Mouse (Mus musculus) brain, embryonic 18.5 days (tissue): Measurements from ENCODE around the gene Gm5447.

Experiments
- DNase-seq: peaks from one replicate; pipeline ENCODE4 v3.0.0-alpha.2; 2012; ENCODE audit warnings: low read depth, low spot score

Gene Gm5447

GRCm38 (mm10) chr13:30985598-30986466 is 11.8 kb downstream of the Gm5447 start:
- DNase-seq = no peak

GRCm38 (mm10) chr13:30986934-30987455 is 13.0 kb downstream of the Gm5447 start:
- DNase-seq = no peak

DNA sequence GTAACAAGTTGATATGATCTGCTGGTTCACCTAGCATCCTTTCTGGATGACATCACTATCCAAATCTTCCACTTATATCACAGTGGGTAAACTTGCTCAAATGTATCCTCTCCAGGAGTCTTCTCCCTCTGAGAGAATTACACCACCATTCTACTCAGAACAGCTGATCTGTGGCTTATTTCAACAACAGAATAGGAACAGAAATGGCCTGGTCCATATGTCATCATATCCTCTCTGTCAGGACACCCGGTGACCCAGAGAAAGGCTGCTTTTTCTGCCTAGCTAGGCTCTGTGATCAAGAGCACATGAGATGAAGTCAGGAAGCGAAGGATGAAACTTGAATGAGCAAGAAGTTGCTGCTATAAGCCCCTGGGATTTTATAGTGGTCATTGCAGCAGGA is 13.7 kb downstream of the Gm5447 start:
- DNase-seq = no peak

DNA sequence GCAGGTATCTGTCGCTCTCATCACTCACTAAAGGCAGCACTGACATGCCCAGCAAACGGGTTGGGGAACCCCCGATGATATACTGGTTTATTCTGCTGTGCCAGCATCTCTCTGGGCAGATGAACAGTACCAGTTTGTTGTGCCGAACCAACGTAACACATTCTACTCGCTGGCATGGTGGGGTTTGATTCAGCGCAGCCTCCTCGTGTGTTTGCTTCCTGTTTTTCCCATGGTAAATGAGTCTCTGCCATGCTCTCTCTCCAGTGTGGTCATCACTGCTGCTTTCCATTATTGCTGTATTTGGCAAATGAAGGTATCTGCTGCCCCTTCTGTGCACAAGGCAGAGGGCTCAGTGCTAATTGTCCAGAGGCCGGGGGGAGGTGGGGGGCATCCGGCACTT is 15.7 kb downstream of the Gm5447 start:
- no peak for DNase-seq

DNA sequence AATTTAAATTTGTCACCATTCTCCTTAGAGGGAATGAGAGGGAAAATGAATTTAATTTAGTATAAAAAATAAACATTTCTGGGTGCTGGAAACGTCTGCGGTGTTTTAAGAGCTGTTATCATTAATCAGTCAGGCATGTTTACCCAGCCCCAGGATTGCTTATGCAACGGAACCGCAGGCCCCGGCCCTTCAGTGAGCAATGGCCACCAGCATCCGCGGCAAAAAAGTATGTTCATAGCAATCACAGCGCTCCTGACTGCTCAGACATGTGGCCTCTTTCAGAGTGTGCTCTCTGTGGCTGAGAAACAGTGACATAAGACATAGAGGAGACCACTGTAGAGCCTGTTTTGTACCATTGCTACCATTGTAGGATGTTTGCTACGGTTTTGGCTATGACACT is 16.2 kb downstream of the Gm5447 start:
- no peak for DNase-seq

GRCm38 (mm10) chr13:30993819-30994218 is 19.8 kb downstream of the Gm5447 start:
- DNase-seq = peak; percentile 54

DNA sequence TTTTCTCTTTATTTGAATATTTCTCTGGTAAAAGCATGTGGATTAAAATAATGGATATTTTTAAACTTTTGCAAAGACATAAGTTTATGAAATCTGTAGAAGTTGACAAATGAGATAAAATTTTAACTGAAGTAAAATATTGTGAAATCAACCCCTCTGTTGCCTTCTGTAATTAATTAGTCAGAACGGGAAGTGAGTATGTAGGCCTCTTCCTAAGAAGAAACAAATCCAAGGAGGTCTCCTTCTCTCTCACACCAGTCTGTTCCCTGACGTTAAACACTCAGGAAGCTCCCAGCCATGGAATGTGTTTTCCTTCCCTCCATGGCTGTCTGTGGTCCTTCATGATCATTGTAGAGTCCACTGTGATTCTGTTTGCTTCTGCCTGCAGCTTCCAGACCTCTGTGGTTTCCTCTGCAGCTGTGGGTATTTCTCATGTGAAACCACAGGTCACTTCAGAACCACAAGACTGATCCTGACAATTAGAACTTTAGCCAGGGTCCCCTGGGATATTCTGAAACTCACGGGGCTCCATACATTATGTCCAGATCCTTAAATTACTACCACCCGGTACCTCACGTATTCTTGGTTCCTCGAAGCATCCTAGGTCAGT is 20.4 kb downstream of the Gm5447 start:
- DNase-seq = no peak

GRCm38 (mm10) chr13:30997526-30998253 is 23.7 kb downstream of the Gm5447 start:
- peak; percentile 49 for DNase-seq

DNA sequence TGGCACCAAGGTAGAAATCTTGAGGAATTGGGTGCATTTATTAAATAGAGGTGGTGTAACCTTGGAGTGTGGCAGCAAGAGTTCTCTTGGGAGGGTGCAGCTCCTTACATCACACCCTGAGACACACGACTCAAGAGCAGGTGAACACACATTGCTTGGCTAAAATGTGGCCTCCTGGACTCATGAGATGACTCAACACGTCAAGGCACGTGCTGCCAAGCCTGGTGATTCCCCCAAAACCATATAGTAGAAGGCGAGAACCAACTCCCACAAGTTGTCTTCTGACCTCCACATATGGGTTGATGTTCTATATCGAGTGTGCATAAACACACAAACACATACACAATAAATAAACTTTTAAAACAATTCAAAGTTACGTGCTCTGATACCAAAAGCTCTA is 25.8 kb downstream of the Gm5447 start:
- DNase-seq = no peak

DNA sequence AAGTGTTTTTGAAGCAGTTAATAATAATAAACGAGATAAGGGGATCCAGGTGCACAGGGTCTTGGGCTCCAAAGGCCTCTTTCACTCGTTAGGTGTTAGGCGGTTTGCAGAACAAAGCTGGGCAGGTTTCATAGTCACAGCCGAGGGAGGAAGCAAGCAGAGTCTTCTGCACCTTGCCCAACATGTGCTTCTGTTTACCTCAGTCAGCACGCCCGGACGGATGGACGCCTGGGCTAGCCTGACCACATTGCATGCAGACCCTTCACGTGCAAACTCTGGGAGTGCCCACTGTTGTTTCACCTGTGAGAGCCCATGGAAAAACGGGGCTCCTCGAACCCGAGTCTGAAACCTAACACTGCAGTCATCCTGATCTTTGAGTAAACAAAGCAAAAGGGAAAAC is 30.5 kb downstream of the Gm5447 start:
- no peak for DNase-seq

- DNase-seq = no peak
Observed at GRCm38 (mm10) chr13:31004995-31005394, 31.0 kb downstream of the Gm5447 start.

DNA sequence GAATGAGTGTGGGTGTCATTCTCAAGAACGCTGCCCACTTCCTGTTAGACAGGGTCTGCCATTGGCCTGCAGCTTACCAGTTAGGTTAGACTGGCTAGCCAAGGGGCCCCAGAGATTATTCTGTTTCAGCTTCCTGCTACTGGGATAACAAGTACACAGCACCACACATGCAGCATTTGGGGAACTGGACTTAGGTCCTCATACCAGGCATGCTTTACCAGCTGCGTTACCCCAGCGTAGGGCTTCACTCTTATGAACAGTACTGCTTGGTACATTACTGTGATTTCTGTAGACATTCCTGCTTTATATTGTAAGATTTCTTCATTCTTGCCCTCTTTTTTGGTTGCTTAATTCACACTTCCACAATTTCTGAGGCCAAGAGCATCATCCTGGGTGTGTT is 43.5 kb downstream of the Gm5447 start:
- no peak for DNase-seq

- no peak for DNase-seq
Observed at GRCm38 (mm10) chr13:31021514-31021913, 47.5 kb downstream of the Gm5447 start.

- no peak for DNase-seq
Observed at GRCm38 (mm10) chr13:31021927-31022326, 47.9 kb downstream of the Gm5447 start.

DNA sequence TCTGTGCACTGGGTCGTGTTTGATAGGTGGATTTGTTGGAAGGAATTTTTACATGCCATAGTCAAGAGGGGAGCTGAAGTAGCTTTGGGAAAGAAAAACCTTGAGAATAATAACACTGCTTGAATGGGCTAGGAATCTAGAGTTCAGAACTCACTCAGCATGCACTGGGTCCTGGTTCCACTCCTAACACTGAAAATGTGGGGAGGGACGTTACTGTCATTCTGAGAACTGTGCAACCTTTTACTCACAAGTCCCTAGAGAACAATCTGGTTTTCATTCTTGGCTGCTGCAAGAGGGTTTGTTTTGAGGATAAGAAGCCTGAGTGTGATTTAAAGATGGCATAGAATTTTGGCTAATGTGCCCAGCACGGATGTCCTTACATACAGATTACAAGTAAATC is 49.7 kb downstream of the Gm5447 start:
- DNase-seq = no peak
